Comparison of ENCODE assay signal across 25 mouse cellular contexts in the genomic region with DNA sequence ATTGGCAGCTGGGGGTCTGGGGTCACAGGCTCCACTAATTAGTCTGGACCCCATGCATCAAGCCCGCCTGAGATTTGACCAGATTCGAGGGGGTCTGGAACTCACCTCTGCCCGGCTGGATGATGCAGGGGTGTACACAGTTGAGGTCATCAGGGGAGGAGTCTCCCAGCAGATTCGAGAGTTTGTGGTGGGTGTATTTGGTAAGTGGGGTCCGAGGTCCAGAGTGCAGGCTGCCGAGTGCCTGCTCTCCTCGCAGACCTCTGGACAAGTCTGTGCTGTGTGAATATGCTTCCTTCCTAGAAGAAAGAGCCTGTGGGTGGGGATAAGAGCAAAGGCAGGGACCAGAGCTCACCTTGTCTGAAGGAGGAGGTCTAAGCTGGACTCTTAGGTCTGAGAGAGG. TPM values are rescaled to one million over a fixed set of nuclear protein-coding genes. Genes with fewer than 3 reads are reported as not detected.
"Had no signal": no experiment of that assay in that cellular context is flagged by ENCODE, and none has a peak within 500 bp of the region (broad histone marks: within the 10 kb centered on the region; RNA-seq: fewer than 3 reads in every experiment).

No protein-coding gene starts in this region.

- DNase-seq: lung, adult 18-20 months; lung, embryonic 14.5 days; lung, postnatal 10 days; lung, postnatal 4 days; midbrain, embryonic 14.5 days; retina, postnatal 1 day; right cerebral cortex, adult 18-20 months; right cerebral cortex, postnatal 25 days; right cerebral cortex, postnatal 4 days; spleen, adult 18-20 months; thymus, adult 2 months; thymus, postnatal 25 days had no signal

- H3K9me3 ChIP-seq: midbrain, embryonic 10.5 days; midbrain, embryonic 12.5 days; neural tube, embryonic 12.5 days had no signal

- H3K9ac ChIP-seq: midbrain, embryonic 12.5 days; neural tube, embryonic 12.5 days had no signal

- H3K27ac ChIP-seq: midbrain, embryonic 10.5 days; midbrain, embryonic 12.5 days; neural tube, embryonic 12.5 days had no signal

- H3K36me3 ChIP-seq: midbrain, embryonic 10.5 days; midbrain, embryonic 12.5 days; neural tube, embryonic 12.5 days had no signal

- H3K4me3 ChIP-seq: myocyte; neural tube, embryonic 12.5 days had no signal

RNA-seq across cellular contexts. Expression of gene Gm45233, which starts 20.0 kb away (rescaled TPM):
- total RNA-seq: megakaryocyte-erythroid progenitor cell, adult 5-6 weeks had no signal
- polyA plus RNA-seq: lung, embryonic 14.5 days; lung, embryonic 16.5 days; midbrain, embryonic 10.5 days; midbrain, embryonic 14.5 days had no signal

RNA-seq across cellular contexts. Expression of gene Cldnd2, which starts 23.4 kb away (rescaled TPM):
- total RNA-seq: megakaryocyte, adult 5-6 weeks; megakaryocyte-erythroid progenitor cell, adult 5-6 weeks had no signal
- polyA plus RNA-seq: lung, embryonic 14.5 days; lung, embryonic 16.5 days; midbrain, embryonic 10.5 days; midbrain, embryonic 12.5 days; midbrain, embryonic 14.5 days; midbrain, embryonic 16.5 days; myocyte; neural tube, embryonic 12.5 days; neural tube, embryonic 14.5 days; small intestine, adult 2 months; stomach, embryonic 14.5 days; stomach, embryonic 16.5 days; thymus, adult 2 months; urinary bladder, adult 2 months had no signal

RNA-seq across cellular contexts. Expression of gene Iglon5, which starts 25.9 kb away (rescaled TPM):
- total RNA-seq: megakaryocyte, adult 5-6 weeks; megakaryocyte-erythroid progenitor cell, adult 5-6 weeks had no signal
